Mouse (Mus musculus): Measurements from ENCODE around the gene Ppp1r9b.

- TF ChIP-seq CTCF (IDR thresholded peaks at IDR 0.05; ENCODE audit: borderline replicate concordance, extremely low read depth, insufficient read depth, insufficient read length) (no peak), POLR2A (IDR thresholded peaks at IDR 0.05; ENCODE audit: borderline replicate concordance, extremely low read depth, insufficient read depth, insufficient read length, poor library complexity, severe bottlenecking) (no peak)
Measured at GRCm38 (mm10) chr11:95044185-95044870, 53.5 kb downstream of the Ppp1r9b start.

Measured in brain, embryonic 14.5 days (tissue).